Mouse (Mus musculus): ENCODE results near the gene Sf1. TPM values are rescaled to one million over a fixed set of nuclear protein-coding genes. Genes with fewer than 3 reads are reported as not detected.

The Sf1 gene
- total RNA-seq, 2 experiments from 2014 or later: 102 to 105 TPM

GRCm38 (mm10) chr19:6392743-6393393 lies 29.4 kb downstream of the Sf1 start:
- DNase-seq: no peak
- intact Hi-C loops (cut with DNase I): no loop called here

GRCm38 (mm10) chr19:6393637-6394036 lies 30.1 kb downstream of the Sf1 start:
- no peak for DNase-seq
- intact Hi-C loops (cut with DNase I): no loop called here

GRCm38 (mm10) chr19:6396237-6396636 lies 32.7 kb downstream of the Sf1 start:
- intact Hi-C loops (cut with DNase I): no loop called here
- no peak for DNase-seq

GRCm38 (mm10) chr19:6397582-6398249 lies 34.2 kb downstream of the Sf1 start:
- DNase-seq: no peak
- intact Hi-C loops (cut with DNase I): no loop called here

GRCm38 (mm10) chr19:6398447-6399284 lies 35.2 kb downstream of the Sf1 start:
- intact Hi-C loops (cut with DNase I): no loop called here
- peak; percentile 79 to 81 for DNase-seq

- intact Hi-C loops (cut with DNase I): loop anchor here (2.0 kb wide), 1 partner anchor 53 kb away; no protein-coding TSS in a partner anchor
- peak; percentile 72 to 85 for DNase-seq
These were observed 36.0 kb downstream of the Sf1 start, which contains the start of gene Rasgrp2 for GRCm38 (mm10) chr19:6399285-6400095. TSS of gene Rasgrp2 (plus strand) at chr19:6399340.

GRCm38 (mm10) chr19:6400096-6401086 lies 36.9 kb downstream of the Sf1 start:
- intact Hi-C loops (cut with DNase I): loop anchor here (2.0 kb wide), 1 partner anchor 52 kb away; no protein-coding TSS in a partner anchor
- peak in 1 of 2 experiments; percentile 40 for DNase-seq

- intact Hi-C loops (cut with DNase I): loop anchor here (2.0 kb wide), 1 partner anchor 52 kb away; no protein-coding TSS in a partner anchor
- DNase-seq: peak; percentile 90 to 92
These were observed 37.8 kb downstream of the Sf1 start for GRCm38 (mm10) chr19:6401131-6401815.

GRCm38 (mm10) chr19:6401951-6402350 lies 38.5 kb downstream of the Sf1 start:
- DNase-seq: peak; percentile 47 to 59
- intact Hi-C loops (cut with DNase I): loop anchor here (2.0 kb wide), 1 partner anchor 51 kb away; no protein-coding TSS in a partner anchor

GRCm38 (mm10) chr19:6403869-6404268 lies 40.4 kb downstream of the Sf1 start:
- DNase-seq: peak in 1 of 2 experiments; percentile 2
- intact Hi-C loops (cut with DNase I): no loop called here

- intact Hi-C loops (cut with DNase I): no loop called here
These were observed 41.9 kb downstream of the Sf1 start for GRCm38 (mm10) chr19:6405433-6405832.

GRCm38 (mm10) chr19:6407109-6407508 lies 43.6 kb downstream of the Sf1 start:
- intact Hi-C loops (cut with DNase I): no loop called here
- no peak for DNase-seq

More at GRCm38 (mm10) chr19:6405433-6405832, 41.9 kb downstream of the Sf1 start:
- DNase-seq: no peak

GRCm38 (mm10) chr19:6407816-6408510 lies 44.5 kb downstream of the Sf1 start:
- DNase-seq: no peak
- intact Hi-C loops (cut with DNase I): no loop called here

GRCm38 (mm10) chr19:6408749-6409148 lies 45.3 kb downstream of the Sf1 start:
- no peak for DNase-seq
- intact Hi-C loops (cut with DNase I): no loop called here

- no peak for DNase-seq
- intact Hi-C loops (cut with DNase I): no loop called here
These were observed 45.7 kb downstream of the Sf1 start for GRCm38 (mm10) chr19:6409176-6409575.

- intact Hi-C loops (cut with DNase I): no loop called here
- DNase-seq: no peak
These were observed 46.4 kb downstream of the Sf1 start for GRCm38 (mm10) chr19:6409936-6410335.

- DNase-seq: no peak
- intact Hi-C loops (cut with DNase I): no loop called here
These were observed 49.3 kb downstream of the Sf1 start for GRCm38 (mm10) chr19:6412798-6413197.

- no peak for DNase-seq
- intact Hi-C loops (cut with DNase I): no loop called here
These were observed 52.0 kb downstream of the Sf1 start for GRCm38 (mm10) chr19:6415454-6415853.
